Mouse (Mus musculus) liver, embryonic 15.5 days (tissue): Measurements from ENCODE around the gene Daam1. TPM values are rescaled to one million over a fixed set of nuclear protein-coding genes. Genes with fewer than 3 reads are reported as not detected.

Source experiments
- ATAC-seq: fragments of 200-750 bp; cut with Nextera tagmentation; 2 replicates; pipeline ENCODE4 v1.8.0; 2017; ENCODE audit warnings: moderate number of reproducible peaks, mild to moderate bottlenecking, moderate library complexity; ENCODE audit not compliant: insufficient read depth
- H3K27ac ChIP-seq: fragments of 300-500 bp; sonication (generic); replicated peaks from 2 replicates; pipeline ENCODE4 v1.5.1; 2015; ENCODE audit warnings: mild to moderate bottlenecking, inconsistent platforms
- H3K27me3 ChIP-seq: fragments of 300-500 bp; sonication (generic); 2 replicates; pipeline ENCODE4 v1.6.1; 2015; ENCODE audit warnings: mild to moderate bottlenecking, inconsistent platforms
- H3K36me3 ChIP-seq: fragments of 300-500 bp; sonication (generic); replicated peaks from 2 replicates; pipeline ENCODE4 v1.6.1; 2015; ENCODE audit warnings: moderate library complexity, mild to moderate bottlenecking, inconsistent platforms
- H3K4me1 ChIP-seq: fragments of 300-500 bp; sonication (generic); replicated peaks from 2 replicates; pipeline ENCODE4 v1.6.1; 2015; ENCODE audit warnings: inconsistent platforms
- H3K4me2 ChIP-seq: fragments of 300-500 bp; sonication (generic); 2 replicates; pipeline ENCODE4 v1.6.1; 2015; ENCODE audit warnings: moderate library complexity, mild to moderate bottlenecking, inconsistent platforms
- H3K4me3 ChIP-seq: fragments of 300-500 bp; sonication (generic); replicated peaks from 2 replicates; pipeline ENCODE4 v1.5.1; 2015; ENCODE audit warnings: mild to moderate bottlenecking, inconsistent platforms
- H3K9ac ChIP-seq: fragments of 300-500 bp; sonication (generic); 2 replicates; pipeline ENCODE4 v1.6.1; 2015; ENCODE audit warnings: moderate library complexity, mild to moderate bottlenecking, inconsistent platforms
- H3K9me3 ChIP-seq: fragments of 300-500 bp; sonication (generic); replicated peaks from 2 replicates; pipeline ENCODE4 v1.6.1; 2016; ENCODE audit warnings: inconsistent platforms
- WGBS: fragments of 180-500 bp; shearing (Covaris S2); methylation state at CpG from one replicate; pipeline ENCODE4 v1.1.7; 2015; ENCODE audit warnings: mixed read lengths; ENCODE audit not compliant: insufficient replicate concordance; 5-methylcytosine and 5-hydroxymethylcytosine counted together
- polyA plus RNA-seq: library from polyadenylated mRNA; unstranded; fragments of >200 nt; fragmentation: Nextera tagmentation; extraction: Ambion mirVana; gene quantifications from 2 replicates; pipeline ENCODE4 v1.2.1, GENCODE M21; 2015

Gene Daam1
- polyA plus RNA-seq, 1 experiment from 2014 or later = 8.8 TPM

DNA sequence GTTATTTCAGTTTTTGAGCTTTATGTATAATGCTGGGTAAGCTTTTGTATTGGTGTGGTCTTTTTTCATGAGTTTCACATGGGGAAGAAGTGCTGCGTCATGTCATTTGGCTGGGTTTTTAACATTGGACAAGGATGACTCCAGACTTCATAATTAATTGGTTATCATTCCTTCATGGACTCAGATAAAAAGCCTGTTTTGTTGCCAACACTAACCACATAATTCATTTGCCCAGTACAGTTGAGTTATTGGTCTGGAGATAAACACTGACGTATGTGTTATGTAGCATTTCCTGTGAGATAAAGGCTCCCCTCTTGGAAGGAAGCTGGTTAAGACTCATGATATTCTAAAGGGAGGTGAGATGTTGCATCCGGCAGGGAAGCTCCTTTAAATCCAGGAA is 191.9 kb downstream of the Daam1 start:
- ATAC-seq = no peak
- H3K27ac ChIP-seq = no peak overlapping the region
- H3K4me1 ChIP-seq = no peaks in the 10 kb centered on the region
- no peak overlapping the region for H3K4me2 ChIP-seq
- no peak overlapping the region for H3K9ac ChIP-seq
- 39% methylated on average over 3 of the region's 3 CpGs for WGBS
- H3K36me3 ChIP-seq = no peaks in the 10 kb centered on the region
- no peak overlapping the region for H3K4me3 ChIP-seq
- no peaks in the 10 kb centered on the region for H3K9me3 ChIP-seq
- H3K27me3 ChIP-seq = no peaks in the 10 kb centered on the region

DNA sequence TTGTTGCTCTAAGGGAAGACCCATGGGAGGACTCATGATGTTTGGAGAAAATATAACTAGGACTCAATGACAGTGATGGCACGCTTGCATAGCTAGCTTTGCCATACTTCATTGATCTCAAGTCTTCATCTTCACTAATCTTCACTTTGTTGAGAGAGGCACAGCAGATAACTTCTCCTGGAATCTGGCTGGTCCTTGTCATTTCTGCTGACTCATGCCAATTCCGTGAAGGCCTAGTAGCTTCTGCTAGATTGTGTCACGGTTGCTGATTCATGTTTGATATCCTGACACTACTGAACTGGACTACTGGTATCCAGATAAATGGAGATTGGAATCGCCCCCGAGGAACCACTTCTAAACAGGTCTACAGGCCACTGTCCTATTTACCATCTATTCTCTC is 192.7 kb downstream of the Daam1 start:
- no peak overlapping the region for H3K27ac ChIP-seq
- H3K4me2 ChIP-seq = no peak overlapping the region
- no peak overlapping the region for H3K4me3 ChIP-seq
- no peaks in the 10 kb centered on the region for H3K4me1 ChIP-seq
- no peaks in the 10 kb centered on the region for H3K9me3 ChIP-seq
- no peaks in the 10 kb centered on the region for H3K36me3 ChIP-seq
- no peak for ATAC-seq
- no peak overlapping the region for H3K9ac ChIP-seq
- 71% methylated on average over 5 of the region's 5 CpGs for WGBS
- no peaks in the 10 kb centered on the region for H3K27me3 ChIP-seq

DNA sequence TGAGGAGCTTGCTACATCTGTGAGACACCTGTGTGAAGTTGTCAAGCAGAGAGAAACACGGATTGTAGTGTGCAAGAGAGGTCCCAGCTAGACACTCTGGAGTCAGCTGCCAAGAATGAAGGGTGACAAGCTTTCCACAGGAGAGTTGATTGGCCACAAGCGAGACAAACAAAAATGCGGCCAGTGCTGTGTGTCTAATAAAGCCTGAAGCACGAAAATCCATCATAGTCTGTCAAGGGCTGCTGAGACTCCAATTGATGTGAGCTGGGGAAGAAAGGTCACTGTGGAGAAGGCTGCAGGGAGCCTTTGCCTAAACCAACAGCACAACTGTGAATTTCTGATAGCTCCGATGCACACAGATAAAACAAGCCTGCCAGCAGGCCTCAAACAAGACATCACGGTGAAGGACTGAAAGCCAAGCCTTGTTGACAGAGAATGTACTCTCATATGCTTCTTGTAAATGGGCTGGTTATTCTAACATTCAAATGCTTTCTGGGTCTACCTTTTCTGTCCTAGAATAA is 194.5 kb downstream of the Daam1 start:
- 45% methylated on average over 6 of the region's 6 CpGs for WGBS
- H3K4me3 ChIP-seq = no peak overlapping the region
- no peak overlapping the region for H3K9ac ChIP-seq
- H3K4me2 ChIP-seq = no peak overlapping the region
- no peak overlapping the region for H3K27ac ChIP-seq
- H3K36me3 ChIP-seq = no peaks in the 10 kb centered on the region
- no peaks in the 10 kb centered on the region for H3K9me3 ChIP-seq
- no peaks in the 10 kb centered on the region for H3K4me1 ChIP-seq
- no peaks in the 10 kb centered on the region for H3K27me3 ChIP-seq
- ATAC-seq = no peak

DNA sequence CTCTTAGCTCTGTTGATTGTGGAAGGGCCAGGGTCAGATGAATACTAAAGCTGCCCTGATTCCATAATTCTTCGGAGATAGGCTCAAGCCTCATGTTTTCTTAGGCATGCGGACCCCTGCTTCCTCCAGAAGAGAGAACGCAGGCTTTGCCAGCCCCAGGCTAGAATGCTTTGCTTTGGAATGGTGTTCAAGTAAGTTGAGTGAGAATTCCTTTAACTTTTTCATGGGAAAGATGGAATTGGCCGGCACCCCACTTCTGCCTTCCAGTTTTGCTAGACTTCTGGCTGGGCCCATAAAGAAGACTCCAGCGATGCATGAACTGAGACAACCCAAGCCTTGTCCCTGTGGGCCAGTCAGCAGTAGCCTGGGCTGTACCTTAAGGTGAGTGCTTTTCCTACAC is 200.3 kb downstream of the Daam1 start:
- ATAC-seq = no peak
- Histone ChIP-seq H3K27ac (no peak overlapping the region), H3K27me3 (no peaks in the 10 kb centered on the region), H3K36me3 (no peaks in the 10 kb centered on the region), H3K4me1 (0 out of 2 replicates have a peak, but pooled peaks cover under 1% of the 10 kb centered on the region), H3K9ac (no peak overlapping the region), H3K9me3 (no peaks in the 10 kb centered on the region), H3K4me3 (no peak overlapping the region), H3K4me2 (no peak overlapping the region)
- WGBS = 69% methylated on average over 5 of the region's 5 CpGs

DNA sequence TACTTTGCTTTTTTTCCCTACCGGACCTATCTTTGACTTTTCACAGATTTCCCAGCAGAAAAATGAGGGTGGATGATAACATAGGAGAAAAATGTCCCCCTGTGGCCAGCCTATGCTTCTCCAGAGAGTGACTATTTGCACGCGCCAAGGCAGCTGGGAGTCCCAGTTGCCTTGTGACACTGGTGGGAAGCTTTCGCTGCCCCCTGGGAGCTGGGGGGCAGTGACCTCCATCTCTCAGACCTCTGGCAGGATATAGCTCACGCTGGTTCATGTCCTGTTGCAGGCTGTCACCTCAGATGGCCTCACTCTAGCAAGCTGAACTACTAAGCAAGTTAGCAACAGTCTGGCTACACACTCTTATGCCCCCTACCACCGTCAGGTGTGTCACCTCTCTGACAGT is 200.9 kb downstream of the Daam1 start:
- H3K27me3 ChIP-seq = no peaks in the 10 kb centered on the region
- 0 out of 2 replicates have a peak, but pooled peaks cover 2% of the 10 kb centered on the region for H3K4me1 ChIP-seq
- no peak overlapping the region for H3K4me2 ChIP-seq
- H3K9ac ChIP-seq = no peak overlapping the region
- WGBS = 75% methylated on average over 6 of the region's 6 CpGs
- no peak overlapping the region for H3K4me3 ChIP-seq
- H3K36me3 ChIP-seq = no peaks in the 10 kb centered on the region
- H3K9me3 ChIP-seq = no peaks in the 10 kb centered on the region
- no peak for ATAC-seq
- no peak overlapping the region for H3K27ac ChIP-seq

DNA sequence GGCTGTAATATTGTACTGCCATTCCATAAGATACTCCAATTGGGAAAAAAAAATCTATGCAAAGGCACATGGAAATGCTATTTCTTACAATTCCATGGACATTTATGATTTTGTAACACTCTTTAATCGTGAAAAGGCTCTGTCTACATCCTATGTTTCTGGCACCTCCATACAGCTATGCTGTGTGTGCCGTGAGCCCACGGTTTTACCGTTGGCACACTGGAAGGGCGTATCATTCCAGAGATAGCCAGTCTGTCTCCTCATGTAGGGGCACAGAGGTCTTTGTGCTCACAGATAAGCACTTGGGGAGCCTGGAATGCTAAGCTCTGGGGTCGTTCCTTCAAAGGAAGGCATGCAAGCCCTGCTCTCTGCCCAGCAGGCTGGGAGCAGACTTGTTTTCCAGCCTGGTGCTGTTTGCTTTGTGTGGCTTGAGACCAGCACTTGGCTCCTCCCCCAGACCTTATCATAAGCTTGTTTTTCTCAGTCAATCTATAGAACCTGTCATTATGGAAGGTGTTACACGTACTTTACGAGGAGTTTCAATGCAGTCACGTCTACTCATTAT is 205.3 kb downstream of the Daam1 start:
- Histone ChIP-seq H3K27me3 (no peaks in the 10 kb centered on the region), H3K27ac (no peak overlapping the region), H3K36me3 (no peaks in the 10 kb centered on the region), H3K9ac (no peak overlapping the region), H3K4me2 (no peak overlapping the region), H3K4me3 (no peak overlapping the region), H3K9me3 (no peaks in the 10 kb centered on the region), H3K4me1 (0 out of 2 replicates have a peak, but pooled peaks cover 2% of the 10 kb centered on the region)
- 45% methylated on average over 9 of the region's 9 CpGs for WGBS
- ATAC-seq = no peak

DNA sequence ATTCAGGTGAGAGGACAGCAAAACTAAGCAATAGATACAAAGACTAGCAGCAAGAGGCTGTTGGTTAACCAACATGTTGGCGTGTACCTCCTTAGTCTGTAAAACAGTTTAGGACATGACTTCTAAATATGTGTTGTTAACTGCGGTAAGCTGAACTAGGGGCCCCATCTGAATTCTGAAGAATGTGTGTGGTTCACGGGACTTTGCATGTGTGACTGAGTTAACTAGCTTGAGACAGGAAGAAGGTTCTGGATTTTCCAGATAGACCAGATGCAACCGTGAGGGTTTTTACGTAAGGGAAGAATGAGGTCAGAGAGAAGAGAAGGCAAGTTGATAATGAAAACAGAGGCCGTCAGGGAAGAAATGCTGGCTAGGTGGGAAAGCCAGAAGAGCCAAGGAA is 206.2 kb downstream of the Daam1 start:
- ATAC-seq = no peak
- Histone ChIP-seq H3K36me3 (no peaks in the 10 kb centered on the region), H3K27me3 (no peaks in the 10 kb centered on the region), H3K9ac (no peak overlapping the region), H3K4me3 (no peak overlapping the region), H3K4me2 (no peak overlapping the region), H3K9me3 (no peaks in the 10 kb centered on the region), H3K27ac (no peak overlapping the region), H3K4me1 (0 out of 2 replicates have a peak, but pooled peaks cover 2% of the 10 kb centered on the region)
- WGBS = 56% methylated on average over 6 of the region's 6 CpGs

DNA sequence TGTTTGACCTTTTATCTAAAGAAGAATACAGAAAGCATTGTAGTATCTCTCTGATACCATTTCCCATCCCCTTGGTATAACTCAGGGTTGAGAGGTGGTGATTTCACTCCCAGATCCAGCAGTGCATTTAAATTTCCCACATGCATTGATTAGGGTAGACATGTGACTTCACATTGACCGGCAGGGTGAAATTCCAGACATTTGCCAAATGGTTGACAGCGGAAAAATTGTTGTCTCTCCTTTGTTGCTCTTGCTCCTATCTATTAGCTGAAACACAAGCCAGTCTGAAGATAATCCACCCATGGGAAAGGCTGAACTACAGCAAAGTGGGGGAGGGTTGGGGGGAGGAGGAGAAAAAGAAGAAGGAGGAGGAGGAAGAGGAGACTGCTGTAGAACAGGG is 208.0 kb downstream of the Daam1 start:
- Histone ChIP-seq H3K36me3 (no peaks in the 10 kb centered on the region), H3K4me3 (no peak overlapping the region), H3K27me3 (no peaks in the 10 kb centered on the region), H3K4me1 (0 out of 2 replicates have a peak, but pooled peaks cover 2% of the 10 kb centered on the region), H3K9ac (no peak overlapping the region), H3K9me3 (no peaks in the 10 kb centered on the region), H3K4me2 (no peak overlapping the region), H3K27ac (no peak overlapping the region)
- ATAC-seq = no peak
- WGBS = 60% methylated on average over 2 of the region's 2 CpGs

DNA sequence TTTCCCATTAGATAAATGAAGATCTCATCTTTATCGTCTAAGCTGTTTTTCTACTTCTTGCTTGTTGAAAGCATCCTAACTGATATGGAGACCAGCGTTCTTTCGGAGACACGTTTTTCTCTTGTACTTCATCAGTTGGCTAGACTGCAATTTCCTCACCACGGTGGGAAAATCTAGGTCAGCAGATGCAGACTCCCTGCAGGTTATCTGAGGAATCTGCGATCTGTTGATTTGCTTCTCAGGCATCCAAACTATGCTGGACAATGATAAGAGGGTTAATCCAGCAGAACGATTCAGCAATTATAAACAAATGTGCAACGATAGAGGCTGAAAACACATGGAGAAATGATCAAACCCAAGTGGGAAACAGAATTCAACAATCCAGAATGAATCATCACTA is 208.6 kb downstream of the Daam1 start:
- Histone ChIP-seq H3K9me3 (no peaks in the 10 kb centered on the region), H3K4me3 (no peak overlapping the region), H3K9ac (no peak overlapping the region), H3K36me3 (no peaks in the 10 kb centered on the region), H3K4me1 (0 out of 2 replicates have a peak, but pooled peaks cover 2% of the 10 kb centered on the region), H3K4me2 (no peak overlapping the region), H3K27me3 (no peaks in the 10 kb centered on the region), H3K27ac (no peak overlapping the region)
- WGBS = 50% methylated on average over 8 of the region's 8 CpGs
- ATAC-seq = no peak

DNA sequence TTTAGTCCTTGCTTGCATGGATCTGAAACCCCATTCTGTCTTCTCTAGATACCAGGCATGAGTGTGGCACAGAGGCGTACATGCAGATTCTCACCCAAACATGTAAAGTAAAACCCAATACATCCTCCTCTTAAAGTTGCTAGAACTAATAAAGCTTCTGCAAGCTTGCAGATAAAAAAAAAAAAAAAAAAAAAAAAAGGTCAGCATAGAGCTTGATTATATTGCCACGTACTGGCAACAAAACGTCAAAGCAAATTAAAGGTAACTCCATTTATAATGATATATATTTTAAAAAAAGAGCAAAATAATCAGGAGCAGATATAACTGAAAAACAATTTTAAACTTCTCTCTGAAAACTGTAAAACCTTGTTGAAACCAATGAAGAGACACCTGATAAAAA is 210.4 kb downstream of the Daam1 start:
- no peak for ATAC-seq
- Histone ChIP-seq H3K27ac (no peak overlapping the region), H3K9me3 (no peaks in the 10 kb centered on the region), H3K4me1 (0 out of 2 replicates have a peak, but pooled peaks cover 1% of the 10 kb centered on the region), H3K4me3 (no peak overlapping the region), H3K4me2 (no peak overlapping the region), H3K9ac (no peak overlapping the region), H3K27me3 (no peaks in the 10 kb centered on the region), H3K36me3 (no peaks in the 10 kb centered on the region)
- 72% methylated on average over 3 of the region's 3 CpGs for WGBS
